Mouse (Mus musculus) ES-Bruce4 (cell line): ENCODE data around the gene Riiad1.

ENCODE experiments used
- CTCF ChIP-seq: IDR thresholded peaks from one replicate; pipeline ENCODE4 v1.8.1; 2011; ENCODE audit warnings: low read depth, low read length
- POLR2A ChIP-seq: IDR thresholded peaks from one replicate; pipeline ENCODE4 v1.8.1; 2011; ENCODE audit warnings: low read length; ENCODE audit not compliant: insufficient read depth

- TF ChIP-seq POLR2A = no peak
- no peak for TF ChIP-seq CTCF
Observed at GRCm38 (mm10) chr3:94449377-94449776, 30.8 kb downstream of the Riiad1 start.
